Mouse (Mus musculus) colon, adult 2 months (tissue): ENCODE results near the gene Vmn2r100. TPM values are rescaled to one million over a fixed set of nuclear protein-coding genes. Genes with fewer than 3 reads are reported as not detected.

Experiments
- polyA plus RNA-seq: library from polyadenylated mRNA; depleted of rRNA; stranded (reverse); fragments of >200 nt; gene quantifications from 2 replicates; pipeline ENCODE4 v1.2.3, GENCODE M21; 2012; rRNA removed

The Vmn2r100 gene
- not detected in 2 replicates for polyA plus RNA-seq

GRCm38 (mm10) chr17:19504432-19504831, at the start of gene Vmn2r100:
Gene Vmn2r100 (plus strand): TSS chr17:19504732.

GRCm38 (mm10) chr17:19576927-19577326, 72.4 kb downstream of the Vmn2r100 start, which contains the start of gene Vmn2r101:
Gene Vmn2r101 (plus strand): TSS chr17:19577227.

Other genes starting within 250 kb of the Vmn2r100 start
- gene Vmn2r99, start 142.8 kb upstream of the Vmn2r100 start, polyA plus RNA-seq: not detected in 2 replicates
- not detected in 2 replicates for gene Vmn2r101, start 72.5 kb downstream of the Vmn2r100 start, polyA plus RNA-seq
- gene Vmn2r102, start 155.6 kb downstream of the Vmn2r100 start, polyA plus RNA-seq: not detected in 2 replicates